Mouse (Mus musculus) R1 (cell line): ENCODE data around the gene Gm37240.

Experiments used
- DNase-seq: peaks from one replicate; pipeline ENCODE4 v3.0.0-alpha.2; 2018; ENCODE audit warnings: low read depth, low spot score

Gm37240 gene

DNA sequence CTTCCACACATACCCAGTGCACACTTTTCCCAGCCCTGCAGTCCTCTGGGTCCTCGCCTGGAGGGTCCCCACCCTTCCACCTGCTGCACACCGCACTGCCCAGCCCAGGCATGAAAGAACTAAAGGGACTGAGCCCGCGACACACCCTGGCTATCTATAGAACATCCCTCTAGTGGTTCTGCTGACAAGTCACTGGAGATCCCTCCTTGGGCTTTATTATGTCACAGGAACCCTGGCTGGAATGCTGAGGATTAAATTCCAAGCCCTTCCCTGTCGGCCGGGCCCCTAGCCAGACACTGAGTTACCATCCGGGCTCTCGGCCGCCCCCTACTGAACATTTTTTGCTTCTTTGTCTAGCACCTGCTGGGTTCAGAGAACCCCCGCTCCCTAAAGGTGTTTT lies 612.2 kb downstream of the Gm37240 start:
- DNase-seq: peak; percentile 93

DNA sequence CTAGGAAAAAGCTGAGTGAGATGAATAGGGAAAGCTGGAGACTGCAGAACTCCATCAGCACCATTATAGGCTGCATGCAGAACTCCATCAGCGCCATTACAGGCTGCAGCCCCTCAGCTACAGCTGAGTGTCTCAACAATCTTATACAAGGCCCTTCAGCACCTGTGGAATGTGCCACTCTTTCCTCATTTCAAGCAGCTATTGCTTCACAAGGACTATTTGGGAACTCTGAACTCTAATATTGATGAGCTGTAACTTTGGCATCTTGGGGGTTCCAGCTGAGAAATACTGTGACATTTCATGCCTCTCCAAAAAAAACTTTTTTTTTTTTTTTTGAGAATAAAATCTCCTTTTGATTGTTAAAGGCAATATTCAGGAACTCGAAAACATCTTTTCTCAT lies 615.8 kb downstream of the Gm37240 start:
- DNase-seq: no peak

DNA sequence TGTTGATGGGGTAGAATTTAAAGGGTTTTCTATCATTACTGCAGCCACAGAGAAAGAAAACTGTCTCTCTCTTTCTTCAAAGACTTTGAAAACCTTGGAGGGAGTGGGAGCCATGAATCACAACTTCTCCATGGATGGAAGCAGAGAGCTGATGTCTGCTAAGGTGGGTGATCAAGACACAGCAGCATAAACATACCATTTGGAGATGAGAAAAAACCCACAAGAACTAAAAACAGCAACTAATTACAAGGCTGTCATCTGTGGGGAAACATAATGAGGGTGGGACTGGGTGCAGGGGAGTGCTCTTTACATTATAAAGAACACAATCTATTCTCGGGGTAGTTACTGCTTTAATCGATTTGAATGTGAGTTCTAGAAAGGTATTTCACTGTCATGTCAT lies 622.4 kb downstream of the Gm37240 start:
- DNase-seq: no peak

DNA sequence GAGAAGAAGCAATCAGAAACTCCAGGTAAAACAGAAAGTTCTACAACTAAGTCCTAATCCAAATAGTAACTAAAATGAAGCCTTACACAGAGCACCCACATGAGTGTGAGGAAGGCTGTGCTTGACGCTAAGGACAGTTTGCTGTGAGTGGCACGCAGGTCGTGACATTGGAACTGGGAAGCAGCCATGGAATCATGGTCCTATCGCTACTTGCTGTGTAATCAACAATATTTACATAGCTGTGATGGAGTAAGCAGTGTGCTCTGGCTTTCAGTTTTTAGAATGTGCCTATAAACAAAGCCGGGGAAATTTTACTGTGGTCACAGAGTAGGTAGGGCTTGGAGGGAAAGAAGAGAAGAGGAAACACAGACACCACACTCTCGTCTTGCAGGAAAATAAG lies 622.8 kb downstream of the Gm37240 start:
- no peak for DNase-seq

DNA sequence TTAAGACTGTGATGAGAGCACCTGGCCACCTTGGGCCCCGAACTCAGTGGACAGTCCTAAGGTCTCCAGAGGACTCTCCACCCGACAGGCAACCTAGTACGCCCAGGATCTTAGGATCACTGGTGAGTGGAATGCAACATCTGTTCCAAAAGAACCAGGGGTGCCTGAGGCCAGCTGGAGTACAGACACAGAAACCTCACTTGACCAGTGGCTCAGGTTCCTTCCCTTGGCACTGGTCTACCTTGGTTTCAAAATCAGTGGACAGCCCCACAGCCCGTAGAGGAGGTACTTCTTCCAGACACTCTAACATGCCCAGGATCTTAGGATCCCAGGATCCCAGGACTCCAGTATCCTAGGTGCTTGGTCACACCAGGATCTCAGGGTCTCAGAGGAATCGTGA lies 632.8 kb downstream of the Gm37240 start:
- no peak for DNase-seq

DNA sequence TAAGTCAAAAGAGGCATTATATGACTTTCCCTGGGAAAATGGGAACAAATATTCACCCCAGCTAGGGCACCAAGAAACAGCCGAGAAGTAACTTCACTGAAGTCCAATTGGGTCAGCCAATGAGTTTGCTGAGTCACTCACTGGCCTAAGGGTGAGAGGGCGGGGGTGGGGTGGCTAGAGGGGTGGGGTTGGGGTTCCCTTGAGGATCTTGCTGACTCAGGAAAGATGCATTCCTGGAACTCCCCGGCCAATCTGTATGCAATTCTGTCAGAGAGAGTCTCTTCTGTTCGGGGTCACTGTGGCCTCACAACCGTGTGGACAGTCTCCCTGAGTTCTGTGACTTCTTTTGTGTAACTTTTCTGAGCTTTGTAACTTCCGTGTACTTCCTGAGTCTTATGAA lies 635.7 kb downstream of the Gm37240 start:
- no peak for DNase-seq

DNA sequence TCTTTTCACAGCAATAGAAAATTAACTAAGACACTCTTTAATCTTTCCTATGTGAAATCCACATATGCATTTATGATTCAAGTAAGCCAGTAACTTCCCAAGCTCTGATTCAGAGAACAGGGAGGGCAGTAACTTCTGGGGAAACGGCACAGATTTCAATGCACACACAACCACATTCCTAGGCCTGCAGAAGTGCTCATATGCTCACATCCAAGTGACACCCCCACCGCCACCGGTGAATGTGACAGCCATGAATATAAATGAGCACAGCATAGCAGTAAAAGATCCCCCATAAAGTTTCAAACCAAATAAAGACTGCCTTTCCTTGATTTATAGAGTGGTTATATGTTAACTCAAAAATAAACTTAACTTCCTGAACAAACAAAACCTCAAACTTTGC lies 641.2 kb downstream of the Gm37240 start:
- no peak for DNase-seq

DNA sequence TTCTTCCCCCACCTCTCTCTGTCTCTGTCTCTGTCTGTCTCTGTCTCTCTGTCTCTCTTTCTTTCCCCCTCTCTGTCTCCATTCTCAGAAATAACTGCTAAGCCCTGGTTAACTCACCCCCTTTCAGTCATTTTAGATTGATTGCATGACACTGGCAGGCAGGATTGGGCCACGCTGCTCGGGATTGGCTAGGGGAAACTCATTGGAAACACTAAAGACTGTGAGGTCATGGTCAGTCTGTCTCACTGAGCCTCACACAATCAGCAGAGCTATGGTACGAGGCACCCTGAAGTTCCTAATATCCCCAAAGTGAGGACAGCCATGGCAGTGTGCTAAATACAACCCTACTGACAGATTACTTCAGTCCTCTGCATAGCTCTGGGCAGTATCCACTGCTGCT lies 650.8 kb downstream of the Gm37240 start:
- DNase-seq: no peak

DNA sequence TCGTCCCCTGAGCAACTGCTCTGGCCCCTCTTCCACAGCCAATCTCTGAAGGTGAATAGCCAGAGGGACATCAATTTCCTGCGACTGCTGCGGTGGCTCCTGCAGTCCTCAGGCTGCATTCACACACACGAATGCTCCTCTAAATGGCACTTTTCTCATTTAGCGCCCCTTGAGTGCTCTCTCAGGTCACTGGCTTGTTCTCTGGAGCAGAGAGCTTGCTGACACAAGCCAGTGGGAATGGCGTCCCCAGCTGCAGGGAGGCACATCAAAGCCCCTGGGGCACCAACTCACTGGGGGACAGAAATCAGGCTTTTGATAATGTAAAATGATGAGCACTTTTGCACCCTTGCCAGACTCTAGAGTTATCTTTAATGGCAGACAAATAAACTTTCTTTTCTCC lies 654.5 kb downstream of the Gm37240 start:
- no peak for DNase-seq

DNA sequence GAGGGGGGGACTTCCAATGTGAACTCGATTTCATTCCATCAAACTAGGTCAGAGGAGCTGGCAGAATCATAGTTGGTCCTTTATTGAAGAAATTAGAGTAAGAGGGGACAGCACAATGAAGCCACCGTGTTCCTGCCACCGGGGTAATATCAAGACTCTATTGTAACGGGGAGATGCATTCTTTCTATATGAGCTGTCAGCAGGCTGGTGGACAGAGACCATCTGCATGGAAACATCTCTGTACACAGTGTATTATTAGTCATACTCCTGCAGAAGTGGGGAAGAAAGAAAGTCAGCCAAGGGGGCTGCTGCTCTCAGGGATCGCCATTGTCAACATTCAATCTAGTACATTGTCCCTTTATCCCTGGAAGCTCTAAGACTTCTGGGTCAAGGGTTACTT lies 665.3 kb downstream of the Gm37240 start:
- no peak for DNase-seq

DNA sequence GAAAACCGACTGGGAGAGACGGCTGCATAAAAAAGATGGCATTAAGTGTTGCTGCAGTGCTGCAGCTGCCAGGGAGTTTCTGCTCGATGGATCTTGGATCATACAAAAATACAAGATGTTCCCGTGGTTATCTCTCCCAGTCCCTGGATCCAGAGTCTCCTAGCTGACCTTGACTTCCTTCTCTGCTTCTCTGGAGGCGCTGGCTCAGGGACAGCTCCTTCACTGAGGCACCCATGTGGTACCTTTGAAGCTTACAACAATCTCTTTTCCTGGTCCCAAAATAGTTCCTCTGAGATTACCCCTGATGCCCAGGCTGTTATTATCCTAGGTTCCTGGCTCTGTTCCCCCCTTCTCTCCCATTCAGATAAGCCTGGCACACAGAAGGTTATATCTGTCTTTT lies 672.4 kb downstream of the Gm37240 start:
- DNase-seq: no peak

DNA sequence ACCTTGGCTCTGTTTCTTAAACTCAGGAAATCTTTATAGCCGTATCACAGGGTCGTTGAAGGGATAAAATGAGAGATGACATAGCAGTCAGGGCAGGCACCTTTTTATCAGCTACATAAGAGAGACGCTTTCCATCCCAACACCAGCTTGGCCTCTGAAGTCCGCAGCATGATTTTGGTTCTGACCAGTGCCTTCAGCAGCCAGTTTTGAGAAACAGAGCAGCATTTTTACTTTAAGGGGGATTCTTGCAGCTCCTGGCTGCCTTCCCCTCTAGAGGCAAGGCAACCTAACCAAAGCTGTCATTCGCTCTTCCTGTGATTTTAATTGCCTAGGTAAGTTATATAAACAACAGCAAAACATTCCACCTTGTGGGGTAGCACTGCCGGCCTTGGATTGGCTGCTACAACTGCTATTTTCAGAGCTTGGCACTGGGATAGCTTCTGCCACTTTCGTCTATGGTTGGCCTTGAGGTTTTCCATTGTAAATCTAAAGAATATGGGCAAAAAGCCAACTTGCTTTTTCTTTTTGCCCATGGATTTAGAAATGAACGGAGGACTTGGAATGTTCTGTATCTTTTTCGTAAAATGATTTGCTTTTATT lies 674.5 kb downstream of the Gm37240 start:
- DNase-seq: no peak

DNA sequence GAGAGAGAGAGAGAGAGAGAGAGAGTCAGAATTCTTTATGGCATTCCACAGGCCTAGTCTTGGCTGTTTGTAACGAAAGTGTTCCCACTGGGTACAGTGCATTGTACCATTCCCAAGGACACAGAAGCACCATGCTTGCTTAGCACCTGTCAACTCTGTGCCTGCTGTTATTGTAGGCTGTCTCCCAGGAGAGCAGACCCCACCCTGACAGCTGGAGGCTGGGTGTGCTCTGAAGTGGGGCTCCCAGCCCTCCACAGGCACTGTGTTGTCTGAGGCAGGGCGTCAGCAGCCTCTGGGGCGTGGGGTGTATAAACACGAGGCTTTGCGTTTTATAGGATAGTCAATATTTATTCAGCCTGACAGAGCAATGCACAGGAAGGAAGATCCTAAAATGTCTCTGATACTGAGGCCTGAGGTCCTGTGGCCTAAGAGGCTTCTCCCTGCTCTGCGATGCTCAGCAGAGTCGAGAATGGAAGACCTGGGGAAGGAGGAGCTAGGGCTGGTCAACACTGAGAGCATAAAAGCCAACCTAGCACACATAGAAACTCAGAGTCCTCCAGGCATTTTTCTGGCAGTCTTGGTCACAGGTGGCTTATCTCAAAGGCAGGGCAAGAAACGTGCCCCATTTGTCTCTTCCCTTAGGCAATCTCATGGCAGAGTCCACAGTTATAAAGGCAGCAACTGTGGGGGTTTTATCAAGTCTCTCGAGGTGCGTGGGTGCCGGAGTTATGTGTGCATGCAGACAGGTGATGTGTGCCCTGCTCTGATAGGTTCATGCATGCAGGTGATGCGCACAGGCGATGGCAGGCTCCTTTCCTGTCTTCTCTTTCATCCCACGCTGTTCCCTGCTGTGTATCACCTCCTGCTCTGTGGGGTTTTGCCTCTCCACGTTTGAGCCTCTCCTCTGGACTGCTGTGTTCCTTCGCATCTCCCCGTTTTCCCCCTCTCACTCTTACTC lies 677.2 kb downstream of the Gm37240 start:
- no peak for DNase-seq

DNA sequence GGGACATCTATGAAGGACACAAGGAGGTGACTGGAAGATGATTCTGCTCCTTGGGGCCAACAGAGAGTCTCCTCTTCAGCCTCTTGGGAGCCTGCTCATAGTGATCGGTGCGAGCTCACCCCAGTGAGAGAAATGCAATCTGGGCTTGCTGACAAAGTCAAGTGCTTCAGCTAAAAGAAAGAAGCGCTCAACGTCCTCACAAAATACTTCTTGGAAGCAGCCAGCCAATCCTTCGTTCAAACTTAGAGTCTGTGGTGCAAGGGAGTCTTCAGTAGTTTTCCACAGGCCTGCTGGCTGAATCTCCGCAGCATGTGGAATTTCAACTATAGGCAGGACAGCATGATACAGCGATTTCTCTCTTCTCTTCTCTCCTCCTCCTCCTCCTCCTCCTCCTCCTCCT lies 680.8 kb downstream of the Gm37240 start:
- no peak for DNase-seq

DNA sequence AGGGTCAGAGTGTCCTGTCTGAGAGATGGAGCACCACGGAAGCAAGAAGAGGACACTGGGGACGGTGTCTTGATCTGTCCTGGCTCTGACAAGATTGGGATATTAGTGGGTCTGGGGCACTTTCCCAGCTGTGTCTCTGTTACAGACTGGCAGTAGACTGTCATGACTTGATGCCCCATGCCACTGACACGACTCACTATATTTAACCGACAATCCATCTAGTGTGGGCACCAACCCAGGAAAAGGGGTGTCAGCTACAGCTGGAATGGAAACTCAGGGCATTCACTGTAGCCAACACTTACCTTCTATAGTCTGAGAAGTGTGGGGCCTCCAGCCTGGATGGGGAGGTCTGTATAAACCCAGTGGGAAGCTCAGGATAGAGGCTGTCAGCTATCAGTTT lies 681.4 kb downstream of the Gm37240 start:
- DNase-seq: no peak

DNA sequence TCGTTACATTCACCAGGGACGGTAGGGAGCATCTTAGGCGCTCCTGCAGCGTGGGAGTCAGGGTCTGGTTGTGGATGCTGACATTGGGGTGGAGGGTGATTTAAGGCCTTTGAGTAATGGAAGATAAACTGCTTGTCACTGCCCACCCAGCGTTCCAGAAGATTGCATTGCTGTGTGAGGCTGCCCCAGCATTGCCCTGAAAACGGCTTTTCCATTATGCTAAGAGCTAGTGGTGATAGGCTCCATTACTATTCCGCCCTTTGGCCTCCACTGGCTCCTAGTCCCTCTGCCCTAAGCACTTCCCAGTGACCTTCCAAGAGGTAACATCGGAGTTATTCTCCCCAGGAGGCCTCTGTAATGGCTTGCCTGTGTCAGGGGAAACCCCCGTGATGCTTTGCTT lies 683.7 kb downstream of the Gm37240 start:
- DNase-seq: no peak

DNA sequence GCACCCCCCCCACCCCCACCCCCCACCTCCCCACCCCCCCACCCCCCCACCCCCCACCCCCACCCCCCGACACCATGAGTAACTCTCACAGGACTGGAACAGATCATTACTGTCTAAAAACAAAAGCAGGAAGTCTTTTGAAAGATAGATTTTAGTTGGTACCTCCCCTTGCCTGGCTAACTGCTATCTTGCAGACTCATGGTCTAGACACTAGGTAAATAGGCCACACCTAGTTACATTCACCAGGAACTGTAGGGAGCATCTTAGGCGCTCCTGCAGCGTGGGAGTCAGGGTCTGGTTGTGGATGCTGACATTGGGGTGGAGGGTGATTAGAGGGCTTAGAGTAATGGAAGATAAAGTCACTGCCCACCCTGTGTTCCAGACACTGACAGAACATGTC lies 684.6 kb downstream of the Gm37240 start:
- no peak for DNase-seq

DNA sequence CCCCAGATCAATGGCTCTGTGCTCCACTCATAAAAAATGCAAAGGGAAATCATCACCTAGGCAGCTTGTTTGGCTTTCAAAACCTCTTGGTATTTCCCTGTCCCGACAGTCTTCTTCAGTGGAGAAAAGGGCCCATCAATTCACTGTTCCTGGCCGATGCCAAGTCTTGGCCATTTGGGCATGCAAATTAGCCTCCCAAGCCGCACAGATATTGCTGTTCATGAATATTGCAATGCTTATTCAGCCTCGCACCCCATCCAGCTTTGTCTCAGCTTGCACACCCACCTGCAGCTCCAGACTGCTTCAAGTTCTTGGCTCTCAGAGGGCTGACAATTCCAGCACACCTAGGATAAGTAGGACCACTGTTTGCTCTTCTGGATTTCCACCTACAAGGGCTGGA lies 685.5 kb downstream of the Gm37240 start:
- DNase-seq: no peak

DNA sequence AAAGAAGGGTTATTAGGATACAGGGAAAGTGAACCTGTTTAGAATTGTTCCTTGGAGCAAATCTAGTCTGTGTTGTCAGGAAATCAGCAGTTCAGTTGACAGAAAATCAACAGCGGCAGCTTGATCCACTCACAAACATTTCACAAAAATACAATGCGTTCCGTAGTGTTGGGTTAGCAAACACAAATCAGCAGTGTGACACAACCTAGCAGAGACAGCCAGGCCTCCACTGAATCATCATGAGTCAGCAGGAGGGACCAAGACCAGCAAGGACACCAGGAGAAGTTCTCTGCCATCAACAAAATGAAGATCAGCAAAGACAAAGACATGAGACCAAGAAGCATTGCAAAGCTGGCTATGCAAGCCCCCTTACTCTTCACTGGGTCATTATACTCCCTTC lies 688.8 kb downstream of the Gm37240 start:
- DNase-seq: no peak

DNA sequence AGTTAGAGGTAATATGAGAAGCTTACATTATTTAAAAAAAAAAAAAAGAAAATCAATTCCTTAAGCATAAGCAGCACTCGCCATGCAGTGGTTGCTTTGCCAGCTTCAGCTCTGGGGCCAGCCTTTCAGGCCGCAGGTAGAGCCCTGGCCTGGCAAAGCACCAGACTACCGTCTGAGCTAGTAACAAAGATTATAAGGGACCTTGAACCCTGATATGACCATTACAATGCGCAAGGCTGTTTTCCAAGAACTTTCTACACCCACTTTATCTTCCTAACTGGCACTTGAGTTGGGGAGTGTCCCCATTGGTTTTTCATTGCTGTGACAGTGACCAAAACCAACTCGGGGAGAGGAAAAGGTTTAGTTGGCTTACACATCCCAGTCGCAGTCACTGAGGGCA lies 690.2 kb downstream of the Gm37240 start:
- no peak for DNase-seq

DNA sequence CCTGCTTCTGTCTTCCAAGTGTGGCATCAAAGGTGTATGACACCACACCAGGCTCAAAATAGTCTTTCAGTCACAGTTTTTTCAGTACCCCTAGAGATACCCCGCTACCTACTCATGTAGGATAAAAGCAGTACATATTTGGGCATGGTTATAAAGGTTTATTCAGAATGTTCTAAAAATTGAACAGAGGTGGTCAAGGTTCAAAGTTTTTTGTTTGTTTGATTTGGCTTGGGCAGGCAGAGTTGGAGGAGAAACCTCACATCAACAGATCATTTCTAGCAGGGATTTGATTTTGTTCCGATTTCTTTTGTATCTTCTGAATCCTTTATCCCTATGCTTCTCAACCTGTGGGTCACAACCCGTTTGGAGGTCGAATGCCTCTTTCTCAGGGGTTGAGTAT lies 690.7 kb downstream of the Gm37240 start:
- no peak for DNase-seq

DNA sequence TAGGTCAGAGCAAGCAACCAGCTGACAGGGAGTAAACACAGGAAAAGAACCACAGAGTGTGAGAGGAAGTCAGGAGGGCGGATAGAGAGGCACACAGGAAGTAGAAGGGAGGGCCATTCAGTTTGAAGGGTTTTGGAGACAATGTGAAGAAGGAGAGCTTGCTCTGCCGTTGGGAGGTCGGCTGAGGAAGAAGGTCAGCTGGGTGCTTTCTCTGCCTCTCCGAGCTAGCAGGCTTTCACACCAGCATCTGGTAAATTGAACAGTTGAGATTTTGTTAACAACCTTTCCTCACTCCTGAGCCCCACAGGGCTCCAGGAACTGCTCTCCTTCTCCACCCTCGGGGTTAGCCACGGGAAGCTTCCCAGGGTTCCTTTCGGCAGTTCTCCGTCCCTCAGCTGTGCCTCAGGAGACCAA lies 692.2 kb downstream of the Gm37240 start:
- peak; percentile 83 for DNase-seq

DNA sequence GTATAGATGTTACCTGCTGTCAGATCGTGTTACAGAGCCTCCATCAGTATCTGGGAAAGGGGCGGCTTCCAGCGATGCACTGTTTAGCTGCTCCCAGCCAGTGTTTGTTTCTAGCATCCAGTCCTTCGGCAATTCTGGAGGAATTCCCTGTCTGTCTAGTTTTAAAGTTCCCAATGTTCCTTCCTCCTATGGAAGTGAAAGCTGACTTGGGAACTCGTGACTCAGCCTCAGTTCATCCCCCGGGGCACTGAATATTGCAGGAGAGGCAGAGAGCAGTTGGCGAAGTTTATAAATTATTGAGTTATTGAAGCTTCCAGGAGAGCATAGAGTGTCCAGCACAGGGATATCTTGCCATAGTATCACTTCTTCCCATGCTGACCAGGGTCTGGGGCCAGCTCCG lies 697.5 kb downstream of the Gm37240 start:
- DNase-seq: no peak
